Mouse (Mus musculus): ENCODE results near the gene Rnase10. TPM values are rescaled to one million over a fixed set of nuclear protein-coding genes. Genes with fewer than 3 reads are reported as not detected.
"Not testable (repeated sequence)": the region's sequence is repeated elsewhere in the genome, so short reads cannot be mapped to it uniquely, and the experiment has no call there.

Gene Rnase10
- polyA plus RNA-seq, 1 experiment, result 0.10 TPM

DNA sequence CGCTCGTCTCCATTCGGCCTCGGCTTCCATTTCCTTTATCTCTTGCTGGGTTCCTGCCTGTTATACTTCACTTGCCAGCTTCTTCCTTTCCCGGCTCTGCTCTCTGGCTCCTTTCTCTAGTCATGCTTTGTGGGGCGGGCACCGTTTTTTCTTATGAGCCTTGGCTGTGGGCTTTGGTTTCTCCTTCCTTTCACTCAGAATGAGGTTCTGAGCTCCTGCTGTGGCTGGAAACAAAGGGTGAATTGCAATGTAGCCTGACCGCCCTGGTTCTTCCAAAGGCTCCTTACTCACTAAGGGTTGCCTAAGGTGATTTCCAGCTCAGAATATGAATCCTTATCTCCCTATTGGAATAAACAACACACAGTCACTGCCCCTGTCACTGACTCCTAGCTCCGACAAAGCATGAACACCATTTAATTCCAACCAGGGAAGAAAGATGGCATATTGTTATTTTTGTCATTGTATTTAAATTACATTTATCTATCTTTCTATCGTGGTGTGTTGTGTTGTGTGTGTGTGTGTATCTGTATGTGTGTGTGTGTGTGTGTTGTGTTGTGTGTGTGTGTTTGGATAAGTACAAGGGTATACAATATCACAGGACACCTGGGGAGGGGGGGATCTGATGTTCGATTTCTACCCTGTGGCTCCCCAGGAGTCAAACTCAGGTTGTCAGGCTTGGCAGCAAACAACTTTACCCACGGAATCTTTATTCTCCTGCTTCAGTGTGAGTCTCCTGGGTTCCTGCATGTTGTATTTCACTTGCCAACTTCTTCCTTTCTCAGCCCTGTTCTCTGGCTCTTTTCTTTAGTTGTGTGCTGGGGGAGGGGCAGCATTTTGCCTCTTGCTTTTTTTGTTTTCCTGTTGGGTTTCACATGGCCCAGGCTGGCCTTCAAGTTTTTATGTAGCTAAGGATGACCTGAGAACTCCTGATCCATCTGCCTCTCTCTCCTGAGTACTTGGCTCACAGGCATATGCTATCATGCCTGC, 37.7 kb upstream of the Rnase10 start:
- no peaks in the 10 kb centered on the region for H3K36me3 ChIP-seq (ENCODE audit: control insufficient read depth, insufficient read depth)
- no peaks in the 10 kb centered on the region for H3K27me3 ChIP-seq (ENCODE audit: control insufficient read depth, insufficient read depth, insufficient read length)
- no peak overlapping the region for H3K4me3 ChIP-seq
- no peaks in the 10 kb centered on the region for H3K79me2 ChIP-seq (ENCODE audit: control insufficient read depth, insufficient read depth)
- TF ChIP-seq MYOG (IDR thresholded peaks at IDR 0.05; ENCODE audit: control insufficient read depth in 1 of 3, insufficient read depth in 1 of 3, insufficient read length in 2 of 3, low read depth in 2 of 3) (no peak), TCF3 (IDR thresholded peaks at IDR 0.05; ENCODE audit: insufficient read length, low read depth) (no peak), POLR2AphosphoS2 (IDR thresholded peaks at IDR 0.05; ENCODE audit: insufficient read length, low read depth) (no peak), POLR2A (IDR thresholded peaks at IDR 0.05; ENCODE audit: insufficient read length, low read depth) (no peak), MYOD1 (IDR thresholded peaks at IDR 0.05; ENCODE audit: control insufficient read depth in 1 of 3, insufficient read length in 2 of 3, low read depth in 2 of 3) (no peak), E2F4 (IDR thresholded peaks at IDR 0.05; ENCODE audit: insufficient read depth) (no peak), CEBPB (IDR thresholded peaks at IDR 0.05; ENCODE audit: insufficient read depth, poor library complexity, severe bottlenecking) (no peak), SRF (IDR thresholded peaks at IDR 0.05; ENCODE audit: control insufficient read depth, insufficient read length, low read depth) (no peak), USF1 (IDR thresholded peaks at IDR 0.05; ENCODE audit: low read depth) (no peak), MAX (IDR thresholded peaks at IDR 0.05; ENCODE audit: low read depth) (no peak), TCF12 (IDR thresholded peaks at IDR 0.05; ENCODE audit: insufficient read depth, poor library complexity, severe bottlenecking) (no peak), REST (IDR thresholded peaks at IDR 0.05; ENCODE audit: insufficient read depth, insufficient read length) (no peak)
- H3ac ChIP-seq (ENCODE audit: control insufficient read depth, insufficient read length), result no peak overlapping the region
- H3K4me2 ChIP-seq (ENCODE audit: low read depth), result no peak overlapping the region

GRCm38 (mm10) chr14:50970822-50971221, 36.7 kb upstream of the Rnase10 start:
- TF ChIP-seq REST (IDR thresholded peaks at IDR 0.05; ENCODE audit: insufficient read depth, insufficient read length), result no peak
- no peak for TF ChIP-seq MYOG (IDR thresholded peaks at IDR 0.05; ENCODE audit: control insufficient read depth in 1 of 3, insufficient read depth in 1 of 3, insufficient read length in 2 of 3, low read depth in 2 of 3)
- TF ChIP-seq SRF (IDR thresholded peaks at IDR 0.05; ENCODE audit: control insufficient read depth, insufficient read length, low read depth), result no peak
- TF ChIP-seq MYOD1 (IDR thresholded peaks at IDR 0.05; ENCODE audit: control insufficient read depth in 1 of 3, insufficient read length in 2 of 3, low read depth in 2 of 3), result no peak
- TF ChIP-seq POLR2A (IDR thresholded peaks at IDR 0.05; ENCODE audit: insufficient read length, low read depth), result no peak
- TF ChIP-seq TCF3 (IDR thresholded peaks at IDR 0.05; ENCODE audit: insufficient read length, low read depth), result no peak
- no peak for TF ChIP-seq CEBPB (IDR thresholded peaks at IDR 0.05; ENCODE audit: insufficient read depth, poor library complexity, severe bottlenecking)
- no peak for TF ChIP-seq POLR2AphosphoS2 (IDR thresholded peaks at IDR 0.05; ENCODE audit: insufficient read length, low read depth)
- TF ChIP-seq TCF12 (IDR thresholded peaks at IDR 0.05; ENCODE audit: insufficient read depth, poor library complexity, severe bottlenecking), result no peak
- TF ChIP-seq E2F4 (IDR thresholded peaks at IDR 0.05; ENCODE audit: insufficient read depth), result no peak
- no peak for TF ChIP-seq MAX (IDR thresholded peaks at IDR 0.05; ENCODE audit: low read depth)
- no peak for TF ChIP-seq USF1 (IDR thresholded peaks at IDR 0.05; ENCODE audit: low read depth)
- no peaks in the 10 kb centered on the region for H3K36me3 ChIP-seq (ENCODE audit: control insufficient read depth, insufficient read depth)
- H3K4me3 ChIP-seq, result no peak overlapping the region
- no peak overlapping the region for H3K4me2 ChIP-seq (ENCODE audit: low read depth)
- no peak overlapping the region for H3ac ChIP-seq (ENCODE audit: control insufficient read depth, insufficient read length)
- H3K27me3 ChIP-seq (ENCODE audit: control insufficient read depth, insufficient read depth, insufficient read length), result no peaks in the 10 kb centered on the region
- H3K79me2 ChIP-seq (ENCODE audit: control insufficient read depth, insufficient read depth), result no peaks in the 10 kb centered on the region

DNA sequence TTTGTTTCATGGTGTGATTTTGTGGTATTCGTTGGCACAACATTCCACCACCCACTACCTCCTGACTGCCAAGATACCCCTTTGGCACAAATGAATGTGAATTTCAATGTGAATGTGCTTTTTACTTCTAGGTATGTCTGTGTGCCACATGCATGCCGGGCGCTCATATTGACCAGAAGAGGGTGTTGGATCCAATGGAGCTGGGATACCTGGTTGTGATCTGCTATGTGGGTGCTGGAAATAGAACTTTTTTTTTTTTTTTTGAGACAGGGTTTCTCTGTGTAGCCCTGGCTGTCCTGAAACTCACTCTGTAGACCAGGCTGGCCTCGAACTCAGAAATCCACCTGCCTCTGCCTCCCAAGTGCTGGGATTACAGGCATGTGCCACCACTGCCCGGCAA, 34.5 kb upstream of the Rnase10 start:
- not testable (repeated sequence) for H3K27me3 ChIP-seq (ENCODE audit: control insufficient read depth, insufficient read depth, insufficient read length); H3K36me3 ChIP-seq (ENCODE audit: control insufficient read depth, insufficient read depth); H3K4me3 ChIP-seq; H3K4me2 ChIP-seq (ENCODE audit: low read depth); H3K79me2 ChIP-seq (ENCODE audit: control insufficient read depth, insufficient read depth); H3ac ChIP-seq (ENCODE audit: control insufficient read depth, insufficient read length)

DNA sequence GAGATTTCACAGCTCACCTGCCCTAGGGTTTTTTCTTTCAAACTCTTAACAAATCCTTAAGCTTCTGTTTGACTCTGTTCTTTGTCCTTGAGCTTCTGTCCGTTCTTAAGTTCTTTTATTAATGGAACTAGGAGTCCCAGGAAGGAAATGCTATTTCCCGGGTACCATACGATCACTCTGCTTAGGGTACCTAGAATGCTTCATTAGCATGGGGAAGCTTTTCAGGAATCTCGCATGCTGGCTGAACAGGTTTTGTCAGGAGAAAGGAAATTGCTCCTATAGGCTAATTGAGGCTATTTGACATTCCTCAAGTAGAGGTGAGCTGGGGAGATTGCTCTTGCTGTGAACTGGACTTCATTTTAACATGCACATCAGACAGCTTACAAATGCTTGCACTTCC, 33.9 kb upstream of the Rnase10 start:
- TF ChIP-seq POLR2A (IDR thresholded peaks at IDR 0.05; ENCODE audit: insufficient read length, low read depth), result no peak
- TF ChIP-seq SRF (IDR thresholded peaks at IDR 0.05; ENCODE audit: control insufficient read depth, insufficient read length, low read depth), result no peak
- no peak for TF ChIP-seq POLR2AphosphoS2 (IDR thresholded peaks at IDR 0.05; ENCODE audit: insufficient read length, low read depth)
- no peak for TF ChIP-seq REST (IDR thresholded peaks at IDR 0.05; ENCODE audit: insufficient read depth, insufficient read length)
- TF ChIP-seq MYOG (IDR thresholded peaks at IDR 0.05; ENCODE audit: control insufficient read depth in 1 of 3, insufficient read depth in 1 of 3, insufficient read length in 2 of 3, low read depth in 2 of 3), result no peak
- TF ChIP-seq CEBPB (IDR thresholded peaks at IDR 0.05; ENCODE audit: insufficient read depth, poor library complexity, severe bottlenecking), result no peak
- no peak for TF ChIP-seq TCF3 (IDR thresholded peaks at IDR 0.05; ENCODE audit: insufficient read length, low read depth)
- TF ChIP-seq USF1 (IDR thresholded peaks at IDR 0.05; ENCODE audit: low read depth), result no peak
- Histone ChIP-seq H3ac (ENCODE audit: control insufficient read depth, insufficient read length) (no peak overlapping the region), H3K4me3 (no peak overlapping the region), H3K27me3 (ENCODE audit: control insufficient read depth, insufficient read depth, insufficient read length) (no peaks in the 10 kb centered on the region), H3K4me2 (ENCODE audit: low read depth) (no peak overlapping the region), H3K79me2 (ENCODE audit: control insufficient read depth, insufficient read depth) (no peaks in the 10 kb centered on the region), H3K36me3 (ENCODE audit: control insufficient read depth, insufficient read depth) (no peaks in the 10 kb centered on the region)

DNA sequence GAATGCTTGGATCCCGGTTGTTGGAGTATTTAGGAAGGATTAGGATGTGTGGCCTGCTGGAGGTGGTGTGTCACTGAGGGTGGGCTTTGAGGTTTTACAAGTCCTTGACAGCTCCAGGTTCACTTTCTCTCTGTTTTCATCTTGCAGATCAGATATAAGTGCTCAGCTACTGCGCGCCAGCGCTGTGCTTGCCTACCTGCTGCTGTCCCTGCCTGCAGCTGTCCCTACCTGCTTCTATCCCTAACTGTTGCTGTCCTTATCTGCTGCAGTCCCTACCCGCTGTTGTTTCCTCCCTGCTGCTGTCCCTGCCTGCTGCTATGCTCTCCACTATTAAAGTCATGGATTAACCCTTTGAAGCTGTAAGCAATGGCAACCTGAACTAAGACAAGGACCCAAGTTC, 32.5 kb upstream of the Rnase10 start:
- no peak overlapping the region for H3ac ChIP-seq (ENCODE audit: control insufficient read depth, insufficient read length)
- no peaks in the 10 kb centered on the region for H3K79me2 ChIP-seq (ENCODE audit: control insufficient read depth, insufficient read depth)
- TF ChIP-seq POLR2AphosphoS2 (IDR thresholded peaks at IDR 0.05; ENCODE audit: insufficient read length, low read depth), result no peak
- no peak for TF ChIP-seq USF1 (IDR thresholded peaks at IDR 0.05; ENCODE audit: low read depth)
- TF ChIP-seq MAX (IDR thresholded peaks at IDR 0.05; ENCODE audit: low read depth), result no peak
- TF ChIP-seq SRF (IDR thresholded peaks at IDR 0.05; ENCODE audit: control insufficient read depth, insufficient read length, low read depth), result no peak
- no peak for TF ChIP-seq CEBPB (IDR thresholded peaks at IDR 0.05; ENCODE audit: insufficient read depth, poor library complexity, severe bottlenecking)
- TF ChIP-seq E2F4 (IDR thresholded peaks at IDR 0.05; ENCODE audit: insufficient read depth), result no peak
- TF ChIP-seq TCF12 (IDR thresholded peaks at IDR 0.05; ENCODE audit: insufficient read depth, poor library complexity, severe bottlenecking), result no peak
- no peak for TF ChIP-seq MYOD1 (IDR thresholded peaks at IDR 0.05; ENCODE audit: control insufficient read depth in 1 of 3, insufficient read length in 2 of 3, low read depth in 2 of 3)
- TF ChIP-seq TCF3 (IDR thresholded peaks at IDR 0.05; ENCODE audit: insufficient read length, low read depth), result no peak
- no peak for TF ChIP-seq POLR2A (IDR thresholded peaks at IDR 0.05; ENCODE audit: insufficient read length, low read depth)
- TF ChIP-seq REST (IDR thresholded peaks at IDR 0.05; ENCODE audit: insufficient read depth, insufficient read length), result no peak
- no peak for TF ChIP-seq MYOG (IDR thresholded peaks at IDR 0.05; ENCODE audit: control insufficient read depth in 1 of 3, insufficient read depth in 1 of 3, insufficient read length in 2 of 3, low read depth in 2 of 3)
- H3K4me3 ChIP-seq, result no peak overlapping the region
- no peaks in the 10 kb centered on the region for H3K36me3 ChIP-seq (ENCODE audit: control insufficient read depth, insufficient read depth)
- no peaks in the 10 kb centered on the region for H3K27me3 ChIP-seq (ENCODE audit: control insufficient read depth, insufficient read depth, insufficient read length)
- no peak overlapping the region for H3K4me2 ChIP-seq (ENCODE audit: low read depth)

Measured in myocyte (in vitro differentiated cells).